Mouse (Mus musculus) regulatory T cell (primary cell): ENCODE data around the gene Usp12.

Source experiments
- in situ Hi-C: fragments of 300-600 bp; cut with MboI, MseI; formaldehyde crosslinking; loops from one replicate; pipeline ENCODE4 v1.15.1; 2025; ENCODE audit warnings: high pct_unique_total_duplicates

Usp12 gene

DNA sequence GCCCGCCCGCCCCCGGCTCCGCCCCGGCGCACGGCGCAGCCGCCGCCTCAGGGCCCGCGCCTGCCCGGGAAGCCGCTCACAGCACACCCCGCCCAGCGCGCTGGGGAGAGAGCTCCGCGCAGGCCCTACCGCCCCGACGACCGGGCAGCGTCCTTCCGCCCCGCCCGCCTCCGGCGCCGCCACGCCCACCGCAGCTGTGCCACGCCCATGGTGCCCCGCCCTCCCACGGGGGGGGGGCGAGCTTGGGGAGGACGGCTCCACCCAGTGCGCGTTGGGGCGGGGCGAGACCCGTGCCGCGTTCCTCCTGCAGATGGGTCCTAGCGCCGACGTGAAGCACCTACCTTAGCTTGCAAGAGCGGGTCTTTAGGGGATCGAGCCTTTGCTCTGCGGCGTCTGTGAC, at the start of gene Usp12:
Usp12 (minus strand) TSS at position 154 of the 400 bp plus-strand sequence.
- in situ Hi-C loops: loop anchor here (25.0 kb wide), 2 partner anchors 1067 to 1583 kb away; partner anchors contain the start of genes Pomp, Zkscan14 and Zkscan5

DNA sequence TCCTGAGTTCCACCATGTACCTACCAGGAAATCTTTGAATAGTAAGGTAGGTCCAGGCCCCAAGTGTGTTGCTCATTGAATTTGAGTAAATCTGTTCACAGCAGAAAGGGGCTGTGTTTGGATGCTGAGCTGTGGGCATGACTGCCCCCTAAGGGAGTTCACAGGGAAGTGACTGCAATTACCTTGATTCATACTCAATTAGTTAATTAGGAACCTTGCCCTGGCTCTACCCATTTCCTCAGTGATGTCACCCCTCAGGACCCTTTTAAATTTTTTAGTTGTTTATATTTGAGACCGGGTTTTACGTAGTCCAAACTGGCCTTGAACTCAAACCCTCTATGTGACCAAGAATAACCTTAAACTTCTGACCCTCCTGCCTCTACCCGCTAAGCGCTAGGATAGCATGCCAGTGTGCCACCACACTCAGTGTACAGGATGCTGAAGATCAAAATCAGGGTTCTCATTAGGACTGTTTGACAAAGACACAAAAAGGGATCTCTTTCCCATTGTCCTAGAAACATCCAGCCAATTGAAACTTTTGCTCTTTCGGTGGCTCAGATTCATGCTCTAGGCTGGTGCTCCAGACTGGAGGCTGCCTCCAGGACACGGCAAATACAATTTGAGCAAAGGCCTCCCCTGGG, 49.6 kb upstream of the Usp12 start:
- in situ Hi-C loops: no loop called here

DNA sequence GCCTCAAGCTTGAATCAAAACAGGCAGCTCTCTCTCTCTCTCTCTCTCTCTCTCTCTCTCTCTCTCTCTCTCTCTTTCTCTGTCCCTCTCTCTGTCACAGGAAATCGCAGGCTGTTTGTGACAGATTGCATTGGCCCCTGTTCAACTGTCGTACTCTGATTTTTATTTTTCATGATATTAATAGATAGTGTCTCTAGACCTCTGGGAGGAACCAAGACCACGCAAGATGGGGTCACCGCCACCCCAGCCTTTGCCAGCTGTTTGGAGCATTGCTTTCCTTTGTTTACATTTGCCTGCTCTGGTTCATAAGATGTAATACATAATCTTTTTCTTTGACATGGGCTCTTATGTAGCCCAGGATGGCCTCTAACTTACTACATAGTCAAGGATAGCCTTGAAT, 47.2 kb upstream of the Usp12 start:
- in situ Hi-C loops: no loop called here

DNA sequence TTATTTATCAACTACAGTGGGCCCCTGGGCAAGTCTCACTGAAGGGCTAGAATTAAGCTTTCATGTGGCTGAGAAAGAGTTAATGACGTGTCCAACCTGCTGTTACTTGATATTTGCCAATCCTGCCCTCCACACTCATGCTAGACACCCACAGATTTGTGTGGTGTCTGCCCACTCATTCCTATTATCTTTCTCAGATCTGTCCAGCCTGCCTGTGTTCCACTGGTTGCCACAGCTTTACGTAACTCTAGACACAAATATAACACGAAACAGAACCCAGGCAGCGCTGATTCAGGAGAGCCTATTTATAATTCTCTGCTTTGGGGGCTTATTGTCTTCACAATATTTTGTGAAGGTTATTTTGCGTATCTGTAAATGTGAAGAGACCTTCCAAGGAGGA, 46.5 kb upstream of the Usp12 start:
- in situ Hi-C loops: no loop called here

DNA sequence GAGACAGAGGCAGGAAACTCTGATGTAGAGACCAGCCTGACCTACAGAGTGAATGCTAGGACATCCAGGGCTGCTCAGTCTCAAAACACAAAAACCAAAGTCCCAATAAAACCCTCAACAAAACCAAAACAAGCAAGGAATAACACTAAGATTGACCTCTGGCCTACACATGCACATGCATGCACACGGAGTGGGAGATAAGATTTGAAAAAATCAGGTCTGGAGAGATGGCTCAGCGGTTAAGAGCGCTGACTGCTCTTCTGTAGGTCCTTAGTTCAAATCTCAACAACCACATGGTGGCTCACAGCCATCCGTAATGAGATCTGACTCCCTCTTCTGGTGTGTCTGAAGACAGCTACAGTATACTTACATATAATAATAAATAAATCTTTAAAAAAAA, 45.6 kb upstream of the Usp12 start:
- in situ Hi-C loops: no loop called here

DNA sequence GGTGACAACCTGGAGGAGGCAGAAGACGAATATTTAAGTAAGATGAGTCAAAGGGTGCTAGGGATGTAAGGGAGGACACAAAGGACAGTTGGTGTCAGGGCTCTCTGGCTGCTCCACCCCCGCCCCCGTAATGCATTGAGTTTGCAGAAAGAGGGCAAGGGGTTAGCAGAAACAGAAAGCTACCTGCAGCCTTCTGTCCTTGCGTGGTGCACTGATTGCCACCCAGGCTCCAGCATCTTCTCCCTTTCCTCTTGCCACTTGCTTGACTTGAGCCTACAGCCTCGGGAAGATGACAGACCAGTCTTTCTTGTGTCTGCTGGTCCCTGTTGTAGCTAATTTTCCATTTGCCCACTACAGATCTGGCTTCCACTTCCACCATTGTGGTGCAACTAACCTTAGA, 45.0 kb upstream of the Usp12 start:
- in situ Hi-C loops: loop anchor here (10.0 kb wide), 1 partner anchor 235 kb away; the partner anchor contains the start of genes Lnx2 and Polr1d

DNA sequence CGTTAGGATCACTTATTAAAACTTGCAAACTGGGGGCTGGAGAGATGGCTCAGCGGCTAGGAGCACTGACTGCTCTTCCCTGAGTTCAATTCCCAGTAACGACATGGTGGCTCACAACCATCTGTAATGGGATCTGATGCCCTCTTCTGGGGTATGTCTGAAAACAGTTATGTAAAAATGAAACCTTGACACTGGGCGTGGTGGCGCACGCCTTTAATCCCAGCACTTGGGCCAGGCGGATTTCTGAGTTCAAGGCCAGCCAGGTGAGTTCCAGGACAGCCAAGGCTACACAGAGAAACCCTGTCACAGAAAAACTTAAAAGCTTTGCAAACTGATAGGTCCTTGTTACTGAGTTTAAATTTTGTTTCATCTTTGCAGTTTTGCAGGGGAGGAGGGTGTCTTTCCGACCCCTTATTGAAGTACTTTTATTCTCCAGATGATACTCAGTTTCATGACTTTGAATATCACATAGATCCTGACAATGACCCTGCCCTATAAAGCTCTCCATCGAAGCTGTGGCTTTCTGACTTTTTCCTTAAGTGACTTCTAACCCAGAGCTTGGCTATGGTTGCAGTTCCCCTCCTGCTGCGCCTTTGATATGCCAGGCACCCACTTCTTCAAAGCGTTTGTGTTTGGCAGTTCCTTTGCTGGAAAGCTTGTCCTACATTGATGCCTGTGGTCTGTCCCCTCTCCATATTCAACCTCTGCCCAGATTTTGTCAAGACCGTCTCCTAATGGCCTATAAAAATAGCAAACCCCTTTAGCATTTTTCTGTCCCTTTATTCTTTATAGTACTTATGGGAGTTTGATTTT, 44.2 kb upstream of the Usp12 start:
- in situ Hi-C loops: loop anchor here (10.0 kb wide), 1 partner anchor 236 kb away; the partner anchor contains the start of genes Lnx2 and Polr1d

DNA sequence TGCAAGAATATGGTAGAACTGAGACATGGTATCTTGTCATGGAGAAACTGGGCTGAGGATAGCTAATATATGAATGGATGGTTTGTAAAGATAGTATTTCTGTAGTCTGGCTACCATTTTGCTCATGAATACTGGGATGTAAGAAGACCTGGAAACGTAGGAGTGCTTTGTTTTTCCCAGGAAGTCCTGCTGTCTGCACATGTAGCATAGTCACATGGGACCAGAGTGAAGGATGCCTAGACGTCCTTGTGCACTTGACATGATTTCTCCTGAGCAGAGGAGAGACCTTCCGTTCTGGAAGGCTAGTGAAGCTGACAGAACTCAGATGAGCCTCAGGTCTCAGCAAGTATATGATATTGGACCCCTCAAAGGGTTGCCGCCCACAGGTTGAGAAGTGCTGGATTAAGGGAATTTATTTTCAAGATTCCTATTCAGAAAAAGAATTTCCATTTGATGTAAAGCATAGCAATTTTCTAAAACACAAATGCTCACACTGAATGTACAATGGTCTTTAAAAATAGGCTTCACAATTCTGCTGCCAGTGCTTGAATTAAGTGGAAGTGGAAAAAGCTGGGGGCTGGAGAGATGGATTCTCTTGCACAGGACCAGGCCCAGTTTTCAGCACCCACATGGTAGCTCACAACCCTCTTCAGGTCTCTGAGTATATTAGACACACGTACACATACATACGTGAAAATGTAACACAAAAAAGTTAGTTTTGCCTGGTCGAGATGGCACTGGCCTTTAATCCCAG, 43.3 kb upstream of the Usp12 start:
- in situ Hi-C loops: loop anchor here (10.0 kb wide), 1 partner anchor 237 kb away; the partner anchor contains the start of genes Lnx2 and Polr1d

DNA sequence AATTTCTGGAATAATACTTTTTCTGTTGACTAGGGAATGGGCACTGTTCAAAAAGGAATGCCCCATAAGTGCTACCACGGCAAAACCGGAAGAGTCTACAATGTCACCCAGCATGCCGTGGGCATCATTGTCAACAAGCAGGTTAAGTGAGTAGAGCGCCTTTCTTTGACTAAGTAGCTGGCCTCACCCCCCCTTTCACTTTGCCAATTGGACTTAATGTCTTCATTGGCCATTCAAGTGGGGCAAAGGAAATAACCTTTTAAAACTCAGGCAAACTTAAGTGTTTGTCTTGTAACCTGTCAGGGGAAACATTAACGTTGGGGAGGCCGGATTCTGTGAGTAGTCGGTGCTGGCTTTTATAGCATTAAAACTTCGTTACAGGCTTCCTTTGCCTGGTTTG, 40.2 kb upstream of the Usp12 start:
- in situ Hi-C loops: loop anchor here (10.0 kb wide), 1 partner anchor 240 kb away; the partner anchor contains the start of genes Lnx2 and Polr1d

DNA sequence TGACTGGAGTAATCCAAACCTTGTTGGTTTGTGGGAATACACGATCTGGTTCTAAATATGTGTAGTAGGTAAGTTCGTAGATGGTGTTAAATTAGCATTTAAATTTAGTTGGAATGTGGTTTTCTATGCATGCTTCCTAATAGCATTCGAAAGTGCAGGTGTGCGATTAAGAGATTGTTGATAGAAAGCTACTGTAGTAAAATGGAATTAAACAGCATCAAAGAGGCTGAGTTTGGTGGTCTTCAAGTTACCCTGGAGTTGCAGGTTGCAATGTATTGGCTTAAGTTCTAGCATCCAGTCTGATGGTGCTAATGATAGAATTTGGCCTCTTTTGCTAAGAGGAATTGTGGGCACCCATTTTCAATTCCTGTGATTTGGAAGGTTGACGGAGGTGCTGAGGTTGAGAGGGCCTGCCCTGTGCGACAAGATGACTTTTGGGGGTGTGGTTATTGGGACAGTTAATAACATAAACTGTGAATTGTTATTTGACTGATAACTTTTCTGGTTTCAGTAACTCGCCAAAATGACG, 38.9 kb upstream of the Usp12 start:
- in situ Hi-C loops: loop anchor here (10.0 kb wide), 1 partner anchor 241 kb away; the partner anchor contains the start of genes Lnx2 and Polr1d

DNA sequence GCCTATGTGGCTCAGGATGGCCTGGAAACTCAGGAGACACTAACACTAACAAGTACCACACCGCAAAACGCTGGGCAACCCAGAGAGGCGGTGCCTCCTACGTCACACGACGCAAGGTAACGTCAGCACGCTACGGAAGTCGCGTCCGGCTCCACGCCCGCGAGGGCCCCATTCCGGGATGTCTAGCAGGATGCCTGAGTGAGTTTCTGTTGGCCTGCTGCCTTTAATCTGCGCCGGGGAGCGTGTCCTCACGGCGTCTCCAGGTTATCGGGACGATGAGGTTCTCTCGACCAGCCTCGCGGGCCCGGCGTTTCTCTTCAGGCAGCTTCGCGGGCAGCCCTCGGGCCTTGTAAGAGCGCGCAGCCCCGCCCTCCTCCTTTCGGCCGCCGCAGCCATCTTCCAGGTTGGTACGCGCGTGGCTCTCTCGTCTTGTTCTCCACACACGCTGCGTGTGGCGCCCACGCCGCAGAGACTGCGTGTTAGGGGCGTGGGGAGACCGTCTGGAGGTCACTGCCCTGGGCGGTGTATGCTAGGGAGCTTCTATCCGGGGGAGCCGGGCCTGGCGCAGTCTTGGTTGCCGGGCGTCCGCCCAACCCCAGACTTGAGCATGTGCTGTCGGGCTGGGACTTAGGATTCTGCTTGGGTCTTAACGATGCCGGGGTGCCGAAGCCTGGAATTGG, 38.1 kb upstream of the Usp12 start, which contains the start of gene Rpl21:
Rpl21 (plus strand) TSS at position 122 of the 680 bp plus-strand sequence.
- in situ Hi-C loops: loop anchor here (10.0 kb wide), 1 partner anchor 242 kb away; the partner anchor contains the start of genes Lnx2 and Polr1d

DNA sequence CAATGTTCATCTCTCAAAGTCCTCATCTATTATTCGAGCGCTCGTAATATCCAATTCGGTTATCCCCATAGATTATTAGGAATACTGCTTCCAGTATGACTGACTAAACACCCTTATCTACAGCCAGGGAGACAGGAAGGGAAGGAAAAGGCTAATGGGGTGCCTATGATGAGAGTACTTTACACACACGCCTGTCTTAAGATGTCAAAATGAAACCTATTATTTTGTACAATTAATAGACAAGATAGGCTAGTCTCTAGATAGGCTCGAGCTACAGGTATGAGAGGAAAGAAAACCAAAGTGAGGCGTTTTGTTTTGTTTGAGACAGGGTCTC, 37.6 kb upstream of the Usp12 start:
- in situ Hi-C loops: loop anchor here (10.0 kb wide), 1 partner anchor 242 kb away; the partner anchor contains the start of genes Lnx2 and Polr1d

DNA sequence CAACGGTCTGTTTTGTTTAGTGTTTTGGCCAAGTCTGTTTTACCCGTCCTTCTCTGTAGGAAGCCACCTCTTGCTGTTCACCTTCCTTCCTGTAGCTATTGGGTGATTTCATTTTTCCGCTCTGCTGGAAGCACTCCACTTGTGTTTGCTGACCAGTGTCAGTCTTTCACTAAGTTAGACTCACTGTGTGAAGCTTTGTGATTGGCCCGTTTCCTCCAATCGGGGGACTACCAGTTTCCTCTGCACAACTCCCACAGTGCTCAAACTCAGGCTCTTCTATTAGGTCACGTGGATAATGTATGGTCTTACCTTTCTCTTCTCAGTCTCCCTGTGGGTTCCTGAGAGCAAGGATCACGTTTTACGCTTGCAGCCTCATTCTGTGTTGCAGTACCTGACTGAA, 34.7 kb upstream of the Usp12 start:
- in situ Hi-C loops: no loop called here

DNA sequence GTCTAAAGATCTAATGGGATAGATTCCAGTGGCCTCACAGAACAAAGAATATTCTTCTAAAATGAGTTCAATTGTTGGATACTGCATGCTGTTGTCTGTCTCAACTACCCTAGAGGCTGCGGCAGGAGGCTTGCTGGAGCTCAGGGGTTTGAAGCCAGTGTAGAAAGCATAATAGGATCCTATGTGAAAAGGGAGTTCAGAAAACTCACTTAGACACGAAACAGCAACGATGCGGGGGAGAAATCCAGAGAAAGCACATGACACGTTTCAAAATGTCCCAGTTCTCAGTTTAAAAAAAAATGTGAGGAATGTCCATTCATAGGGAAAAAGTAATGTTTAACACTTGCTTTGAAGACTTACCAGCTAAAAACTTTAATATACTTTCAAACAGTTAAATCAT, 28.2 kb upstream of the Usp12 start:
- in situ Hi-C loops: loop anchor here (5.0 to 25.0 kb wide), 3 partner anchors 36 to 1061 kb away; partner anchors contain the start of gene Cdk8

DNA sequence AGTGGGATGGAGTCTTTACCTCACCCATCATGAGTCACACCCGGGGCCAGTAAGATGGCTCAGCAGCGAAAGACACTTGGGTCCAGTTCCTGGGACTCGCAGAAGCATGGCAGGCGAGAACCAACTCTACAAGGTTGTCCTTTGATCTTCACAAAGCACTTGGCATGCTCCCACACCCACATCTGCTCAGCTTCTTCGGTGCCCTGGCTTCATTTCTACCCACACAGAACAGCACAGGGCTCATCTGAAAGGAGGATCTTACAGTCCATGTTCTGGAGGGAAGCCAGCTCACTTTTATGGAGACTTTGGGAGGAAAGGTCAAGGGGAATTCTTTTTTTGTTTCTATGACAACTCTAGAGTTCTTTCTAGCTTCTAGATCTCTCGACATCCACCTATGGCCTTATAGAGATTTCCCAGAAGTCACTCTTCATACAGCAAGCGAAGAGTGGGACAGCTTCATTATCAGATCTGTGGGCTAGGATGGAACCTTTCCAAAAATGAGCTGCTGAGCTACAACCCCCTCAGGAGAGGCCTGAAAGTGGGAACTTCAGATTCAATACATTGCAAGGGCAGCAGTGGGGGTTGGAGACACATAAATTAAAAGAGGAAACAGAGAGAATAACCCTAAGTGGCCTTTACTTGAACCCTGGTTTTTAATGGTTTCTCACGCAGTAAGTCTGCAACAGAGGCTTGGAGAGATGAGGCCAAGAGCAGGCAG, 24.3 kb upstream of the Usp12 start:
- in situ Hi-C loops: loop anchor here (25.0 kb wide), 2 partner anchors 582 to 1057 kb away; partner anchors contain the start of gene Cdk8

DNA sequence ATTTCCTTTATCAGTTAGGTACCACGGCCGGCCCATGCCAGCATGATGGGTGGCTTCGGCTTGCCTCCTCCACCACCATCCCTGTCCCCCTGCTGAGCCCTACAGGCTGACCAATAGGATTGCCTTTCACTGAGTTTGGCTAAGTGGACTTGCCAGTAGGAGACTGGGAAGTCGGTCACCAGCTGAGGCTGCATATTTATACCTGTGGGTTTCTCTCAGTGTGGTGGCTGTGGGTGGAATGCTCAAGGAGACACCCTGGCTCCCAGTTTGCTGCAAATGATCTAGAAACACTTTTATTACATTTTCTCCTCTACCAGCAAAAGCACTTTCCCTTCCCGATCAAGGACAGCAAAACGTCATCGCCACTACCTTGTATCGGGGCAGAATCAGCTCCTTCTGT, 22.8 kb upstream of the Usp12 start:
- in situ Hi-C loops: loop anchor here (25.0 kb wide), 2 partner anchors 580 to 1055 kb away; partner anchors contain the start of gene Cdk8

DNA sequence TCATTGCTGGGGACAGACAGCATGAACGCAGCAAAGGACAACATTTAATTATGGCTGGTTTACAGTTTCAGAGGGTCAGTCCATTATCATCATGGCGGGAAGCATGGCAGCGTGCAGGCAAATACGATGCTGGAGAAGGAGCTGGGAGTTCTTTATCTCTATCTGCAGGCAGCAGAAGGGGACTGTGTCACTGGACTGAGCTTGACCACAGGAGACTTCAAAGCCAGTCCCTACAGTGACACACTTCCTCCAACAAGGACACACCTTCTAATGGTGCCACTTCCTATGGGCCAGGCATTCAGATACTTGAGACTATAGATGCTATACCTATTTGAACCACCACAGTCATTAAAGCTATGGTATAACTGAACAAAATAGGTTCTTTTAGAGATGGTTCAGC, 20.6 kb upstream of the Usp12 start:
- in situ Hi-C loops: loop anchor here (25.0 kb wide), 2 partner anchors 578 to 1053 kb away; partner anchors contain the start of gene Cdk8

DNA sequence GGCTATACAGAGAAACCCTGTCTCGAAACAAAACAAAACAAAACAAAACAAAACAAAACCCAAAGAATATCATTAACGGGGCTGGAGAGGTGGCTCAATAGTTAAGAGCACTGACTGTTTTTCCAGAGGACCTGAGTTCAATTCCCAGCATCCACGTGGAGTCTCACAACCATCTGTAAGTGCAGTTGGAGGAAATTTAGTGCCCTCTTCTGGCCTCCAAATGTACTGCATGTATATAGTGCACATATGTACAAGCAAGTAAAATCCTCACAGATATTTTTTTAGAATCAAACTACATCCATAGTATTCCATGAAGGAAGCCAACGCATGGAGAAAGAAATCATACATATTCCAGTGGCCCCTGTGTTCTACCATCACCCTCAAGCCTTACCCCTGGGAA, 18.6 kb upstream of the Usp12 start:
- in situ Hi-C loops: loop anchor here (25.0 kb wide), 2 partner anchors 576 to 1051 kb away; partner anchors contain the start of gene Cdk8

DNA sequence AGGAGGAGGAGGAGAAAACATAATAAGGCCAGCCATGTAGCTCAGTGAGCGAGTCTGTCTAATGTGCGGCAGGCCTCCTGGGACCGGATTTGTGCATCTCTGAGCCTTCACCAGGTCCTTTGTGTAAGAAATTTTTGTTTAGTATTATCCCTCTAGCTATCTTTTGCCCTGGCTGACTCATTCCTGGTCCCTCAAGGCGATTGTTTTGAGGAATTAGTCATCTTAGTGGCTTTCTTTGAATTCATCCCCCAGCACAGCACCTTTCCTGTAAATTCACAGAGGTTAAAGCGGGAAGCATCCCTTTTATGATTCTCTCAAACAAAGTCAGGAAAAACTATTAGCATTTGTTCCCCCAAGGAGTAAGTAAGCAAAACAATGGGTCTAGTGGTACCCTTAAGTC, 18.1 kb upstream of the Usp12 start:
- in situ Hi-C loops: loop anchor here (25.0 kb wide), 2 partner anchors 576 to 1051 kb away; partner anchors contain the start of gene Cdk8

DNA sequence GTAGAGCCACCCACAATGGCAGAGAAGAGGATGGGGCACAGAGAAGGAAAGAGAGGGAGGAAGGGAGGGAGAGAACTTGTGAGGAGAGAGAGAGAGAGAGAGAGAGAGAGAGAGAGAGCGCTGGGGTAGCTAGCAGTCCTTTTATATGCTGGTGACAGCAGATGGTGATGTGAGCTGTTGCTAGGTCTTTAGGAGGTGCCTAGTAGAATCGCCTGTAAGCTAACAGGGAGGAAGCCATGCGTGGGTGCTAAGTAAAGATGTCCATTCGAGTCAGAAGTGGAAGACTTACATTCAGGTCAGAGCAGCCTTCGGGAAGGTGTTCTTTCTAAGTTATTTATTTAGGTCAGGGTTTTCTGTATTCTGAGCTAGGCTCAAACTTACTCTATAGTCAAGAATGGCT, 15.1 kb upstream of the Usp12 start:
- in situ Hi-C loops: loop anchor here (25.0 kb wide), 2 partner anchors 573 to 1048 kb away; partner anchors contain the start of gene Cdk8
